Mouse (Mus musculus) gonadal fat pad, adult 2 months (tissue): Measurements from ENCODE around the gene Sdhaf4. TPM values are rescaled to one million over a fixed set of nuclear protein-coding genes. Genes with fewer than 3 reads are reported as not detected.
"Not testable (repeated sequence)": the region's sequence is repeated elsewhere in the genome, so short reads cannot be mapped to it uniquely, and the experiment has no call there.

Experiments
- DNase-seq: peaks from one replicate; pipeline ENCODE4 v3.0.0-alpha.2; 2012; ENCODE audit warnings: low read depth
- polyA plus RNA-seq: library from polyadenylated mRNA; depleted of rRNA; stranded (reverse); fragments of >200 nt; gene quantifications from 2 replicates; pipeline ENCODE4 v1.2.3, GENCODE M21; 2012; rRNA removed

Sdhaf4 gene
- polyA plus RNA-seq = 11.7 and 20.4 TPM in 2 replicates

GRCm38 (mm10) chr1:24005070-24005804, at the start of gene Sdhaf4:
Gene Sdhaf4 (minus strand): TSS chr1:24005656.
- peak; percentile 58 for DNase-seq

- DNase-seq = no peak
Observed at GRCm38 (mm10) chr1:24046730-24047510, 41.5 kb upstream of the Sdhaf4 start.

GRCm38 (mm10) chr1:24045627-24046026, 40.2 kb upstream of the Sdhaf4 start:
- no peak for DNase-seq

GRCm38 (mm10) chr1:24043007-24043406, 37.6 kb upstream of the Sdhaf4 start:
- no peak for DNase-seq

- DNase-seq = no peak
Observed at GRCm38 (mm10) chr1:24033759-24034423, 28.4 kb upstream of the Sdhaf4 start.

GRCm38 (mm10) chr1:24010821-24011220, 5.4 kb upstream of the Sdhaf4 start:
- no peak for DNase-seq

GRCm38 (mm10) chr1:24010016-24010415, 4.6 kb upstream of the Sdhaf4 start:
- DNase-seq = no peak

- no peak for DNase-seq
Observed at GRCm38 (mm10) chr1:24007621-24008020, 2.2 kb upstream of the Sdhaf4 start.

GRCm38 (mm10) chr1:23999318-23999717, 6.1 kb downstream of the Sdhaf4 start:
- DNase-seq = no peak

- no peak for DNase-seq
Observed at GRCm38 (mm10) chr1:23998866-23999265, 6.6 kb downstream of the Sdhaf4 start.

- DNase-seq = no peak
Observed at GRCm38 (mm10) chr1:23998120-23998810, 7.2 kb downstream of the Sdhaf4 start.

GRCm38 (mm10) chr1:23997493-23997892, 8.0 kb downstream of the Sdhaf4 start:
- no peak for DNase-seq

GRCm38 (mm10) chr1:23995420-23995819, 10.0 kb downstream of the Sdhaf4 start:
- no peak for DNase-seq

GRCm38 (mm10) chr1:23983118-23983517, 22.3 kb downstream of the Sdhaf4 start:
- no peak for DNase-seq

- DNase-seq = no peak
Observed at GRCm38 (mm10) chr1:23978281-23978680, 27.2 kb downstream of the Sdhaf4 start.

GRCm38 (mm10) chr1:23971159-23971558, 34.3 kb downstream of the Sdhaf4 start:
- DNase-seq = not testable (repeated sequence)

- DNase-seq = no peak
Observed at GRCm38 (mm10) chr1:23968027-23968725, 37.3 kb downstream of the Sdhaf4 start.

GRCm38 (mm10) chr1:23966226-23966625, 39.2 kb downstream of the Sdhaf4 start:
- DNase-seq = no peak

- DNase-seq = no peak
Observed at GRCm38 (mm10) chr1:23959415-23959732, 46.1 kb downstream of the Sdhaf4 start.

GRCm38 (mm10) chr1:23958668-23959414, 46.6 kb downstream of the Sdhaf4 start:
- DNase-seq = no peak

GRCm38 (mm10) chr1:23958101-23958500, 47.4 kb downstream of the Sdhaf4 start:
- no peak for DNase-seq
